Mouse (Mus musculus): Measurements from ENCODE around the gene Scd3. TPM values are rescaled to one million over a fixed set of nuclear protein-coding genes. Genes with fewer than 3 reads are reported as not detected.

The Scd3 gene
- polyA plus RNA-seq, 1 experiment: 0.06 TPM

GRCm38 (mm10) chr19:44237471-44238006 is 34.5 kb downstream of the Scd3 start:
- Histone ChIP-seq H3K36me3 (ENCODE audit: control insufficient read depth, insufficient read depth) (no peaks in the 10 kb centered on the region), H3K79me2 (ENCODE audit: control insufficient read depth, insufficient read depth) (no peaks in the 10 kb centered on the region), H3K27me3 (ENCODE audit: control insufficient read depth, insufficient read depth, insufficient read length) (no peaks in the 10 kb centered on the region), H3ac (ENCODE audit: control insufficient read depth, insufficient read length, low read depth) (no peak overlapping the region), H3K79me3 (ENCODE audit: low read depth) (no peaks in the 10 kb centered on the region), H3K4me3 (ENCODE audit: insufficient read depth, poor library complexity, severe bottlenecking) (no peak overlapping the region)
- no peak for TF ChIP-seq CTCF (IDR thresholded peaks at IDR 0.05; ENCODE audit: control insufficient read depth, insufficient read depth, insufficient read length)
- no peak for TF ChIP-seq MYOD1 (IDR thresholded peaks at IDR 0.05; ENCODE audit: control insufficient read depth, insufficient read length, low read depth)
- no peak for TF ChIP-seq USF1 (IDR thresholded peaks at IDR 0.05; ENCODE audit: low read depth)
- no peak for TF ChIP-seq MYOG (IDR thresholded peaks at IDR 0.05; ENCODE audit: control insufficient read depth, extremely low read depth, insufficient read length)

DNA sequence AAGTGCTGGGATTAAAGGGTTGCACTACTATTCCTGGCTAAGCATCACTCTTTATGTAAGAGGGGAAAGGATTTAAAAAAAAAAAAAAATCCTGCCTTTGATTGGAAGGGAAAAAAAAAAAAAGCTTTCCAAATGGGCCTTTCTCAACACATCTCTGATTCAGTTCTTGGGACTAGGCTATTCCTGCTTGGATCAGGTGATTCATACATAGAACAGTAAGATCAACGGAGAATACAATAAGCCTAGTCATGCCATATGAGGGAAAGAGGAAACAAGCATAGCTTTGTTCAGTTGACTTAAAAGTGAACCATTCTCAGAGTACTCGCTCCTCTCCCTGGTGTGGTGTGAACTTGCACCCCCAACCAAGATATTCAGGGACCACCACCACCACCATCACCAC is 35.8 kb downstream of the Scd3 start:
- Histone ChIP-seq H3K79me2 (ENCODE audit: control insufficient read depth, insufficient read depth) (no peaks in the 10 kb centered on the region), H3ac (ENCODE audit: control insufficient read depth, insufficient read length, low read depth) (no peak overlapping the region), H3K79me3 (ENCODE audit: low read depth) (no peaks in the 10 kb centered on the region), H3K36me3 (ENCODE audit: control insufficient read depth, insufficient read depth) (no peaks in the 10 kb centered on the region), H3K4me3 (ENCODE audit: insufficient read depth, poor library complexity, severe bottlenecking) (no peak overlapping the region), H3K27me3 (ENCODE audit: control insufficient read depth, insufficient read depth, insufficient read length) (no peaks in the 10 kb centered on the region)
- TF ChIP-seq CEBPB (IDR thresholded peaks at IDR 0.05; ENCODE audit: low read depth): no peak
- no peak for TF ChIP-seq MYOG (IDR thresholded peaks at IDR 0.05; ENCODE audit: control insufficient read depth, extremely low read depth, insufficient read length)
- no peak for TF ChIP-seq FOSL1 (IDR thresholded peaks at IDR 0.05; ENCODE audit: insufficient read depth, low read length, poor library complexity, severe bottlenecking)
- TF ChIP-seq MAX (IDR thresholded peaks at IDR 0.05): no peak
- no peak for TF ChIP-seq CTCF (IDR thresholded peaks at IDR 0.05; ENCODE audit: control insufficient read depth, insufficient read depth, insufficient read length)
- no peak for TF ChIP-seq MYOD1 (IDR thresholded peaks at IDR 0.05; ENCODE audit: control insufficient read depth, insufficient read length, low read depth)
- no peak for TF ChIP-seq USF1 (IDR thresholded peaks at IDR 0.05; ENCODE audit: low read depth)

DNA sequence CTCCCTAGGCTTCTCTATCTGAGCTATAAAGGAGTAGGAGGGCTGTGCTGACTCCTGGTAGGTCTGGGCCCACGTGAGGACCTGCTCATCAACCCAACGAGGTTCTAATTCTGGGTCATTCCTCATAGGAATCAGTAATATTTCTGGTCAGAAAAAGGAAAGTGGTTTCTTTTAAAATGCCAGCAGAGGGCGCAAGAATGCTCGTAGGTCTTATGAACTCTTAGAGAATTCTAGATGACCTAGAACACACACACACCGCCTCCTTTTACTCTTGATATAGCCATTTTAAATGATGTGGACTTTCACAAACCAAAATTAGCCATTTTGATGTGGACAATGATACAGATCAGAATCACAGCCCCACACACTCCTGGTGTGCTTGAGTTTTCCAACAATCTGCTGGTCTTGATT is 42.7 kb downstream of the Scd3 start:
- Histone ChIP-seq H3ac (ENCODE audit: control insufficient read depth, insufficient read length, low read depth) (no peak overlapping the region), H3K79me2 (ENCODE audit: control insufficient read depth, insufficient read depth) (no peaks in the 10 kb centered on the region), H3K4me3 (ENCODE audit: insufficient read depth, poor library complexity, severe bottlenecking) (no peak overlapping the region), H3K27me3 (ENCODE audit: control insufficient read depth, insufficient read depth, insufficient read length) (no peaks in the 10 kb centered on the region), H3K36me3 (ENCODE audit: control insufficient read depth, insufficient read depth) (no peaks in the 10 kb centered on the region), H3K79me3 (ENCODE audit: low read depth) (peaks cover 3% of the 10 kb centered on the region)
- TF ChIP-seq CTCF (IDR thresholded peaks at IDR 0.05; ENCODE audit: control insufficient read depth, insufficient read depth, insufficient read length): no peak
- TF ChIP-seq FOSL1 (IDR thresholded peaks at IDR 0.05; ENCODE audit: insufficient read depth, low read length, poor library complexity, severe bottlenecking): no peak
- TF ChIP-seq MYOD1 (IDR thresholded peaks at IDR 0.05; ENCODE audit: control insufficient read depth, insufficient read length, low read depth): no peak

- peaks cover 3% of the 10 kb centered on the region for H3K79me3 ChIP-seq (ENCODE audit: low read depth)
- no peaks in the 10 kb centered on the region for H3K36me3 ChIP-seq (ENCODE audit: control insufficient read depth, insufficient read depth)
- H3K4me3 ChIP-seq (ENCODE audit: insufficient read depth, poor library complexity, severe bottlenecking): no peak overlapping the region
- H3K79me2 ChIP-seq (ENCODE audit: control insufficient read depth, insufficient read depth): no peaks in the 10 kb centered on the region
- no peak overlapping the region for H3ac ChIP-seq (ENCODE audit: control insufficient read depth, insufficient read length, low read depth)
- no peak for TF ChIP-seq MAX (IDR thresholded peaks at IDR 0.05)
- TF ChIP-seq MYOD1 (IDR thresholded peaks at IDR 0.05; ENCODE audit: control insufficient read depth, insufficient read length, low read depth): no peak
- no peak for TF ChIP-seq USF1 (IDR thresholded peaks at IDR 0.05; ENCODE audit: low read depth)
- H3K27me3 ChIP-seq (ENCODE audit: control insufficient read depth, insufficient read depth, insufficient read length): no peaks in the 10 kb centered on the region
These were observed 43.4 kb downstream of the Scd3 start for GRCm38 (mm10) chr19:44246341-44246911.

GRCm38 (mm10) chr19:44247281-44248080 is 44.4 kb downstream of the Scd3 start:
- Histone ChIP-seq H3K4me3 (ENCODE audit: insufficient read depth, poor library complexity, severe bottlenecking) (peak overlapping the region; percentile 23), H3ac (ENCODE audit: control insufficient read depth, insufficient read length, low read depth) (peak overlapping the region; percentile 63), H3K79me3 (ENCODE audit: low read depth) (peaks cover 3% of the 10 kb centered on the region), H3K36me3 (ENCODE audit: control insufficient read depth, insufficient read depth) (no peaks in the 10 kb centered on the region), H3K79me2 (ENCODE audit: control insufficient read depth, insufficient read depth) (no peaks in the 10 kb centered on the region), H3K27me3 (ENCODE audit: control insufficient read depth, insufficient read depth, insufficient read length) (no peaks in the 10 kb centered on the region)
- TF ChIP-seq CEBPB (IDR thresholded peaks at IDR 0.05; ENCODE audit: low read depth): no peak
- no peak for TF ChIP-seq USF1 (IDR thresholded peaks at IDR 0.05; ENCODE audit: low read depth)
- no peak for TF ChIP-seq CTCF (IDR thresholded peaks at IDR 0.05; ENCODE audit: control insufficient read depth, insufficient read depth, insufficient read length)
- no peak for TF ChIP-seq MAX (IDR thresholded peaks at IDR 0.05)
- TF ChIP-seq MYOG (IDR thresholded peaks at IDR 0.05; ENCODE audit: control insufficient read depth, extremely low read depth, insufficient read length): no peak
- TF ChIP-seq MYOD1 (IDR thresholded peaks at IDR 0.05; ENCODE audit: control insufficient read depth, insufficient read length, low read depth): no peak
- TF ChIP-seq FOSL1 (IDR thresholded peaks at IDR 0.05; ENCODE audit: insufficient read depth, low read length, poor library complexity, severe bottlenecking): no peak

All from C2C12 (cell line).